Mouse (Mus musculus): ENCODE results near the gene Pgap3. TPM values are rescaled to one million over a fixed set of nuclear protein-coding genes. Genes with fewer than 3 reads are reported as not detected.

Gene Pgap3
- polyA plus RNA-seq, 1 experiment from 2014 or later, result 17.6 TPM

DNA sequence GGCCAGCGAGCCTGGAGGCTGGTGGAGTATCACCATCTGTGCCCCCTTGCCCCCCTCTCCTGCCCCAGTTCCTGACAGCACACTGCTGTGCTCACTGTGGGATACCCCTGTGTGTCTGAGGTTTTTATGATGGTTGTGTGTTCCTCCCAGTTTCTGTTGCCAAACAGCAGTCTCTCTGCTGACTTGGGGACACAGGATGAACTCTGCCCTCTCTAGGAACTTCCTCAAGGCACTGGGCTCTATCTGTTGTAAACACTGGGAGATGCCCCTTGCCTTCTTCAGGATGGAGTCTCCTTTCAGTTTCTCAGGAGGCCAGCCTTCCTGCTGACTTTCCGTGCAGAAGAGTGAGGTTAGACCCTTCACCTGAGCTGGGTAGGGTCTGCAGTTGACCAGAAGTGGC is 13.9 kb upstream of the Pgap3 start:
- no peaks in the 10 kb centered on the region for H3K27me3 ChIP-seq (ENCODE audit: insufficient read depth, low read length)
- H3K4me2 ChIP-seq (replicated peaks; ENCODE audit: low read depth, low read length), result peak overlapping the region; percentile 82
- peaks cover 70% of the 10 kb centered on the region for H3K4me1 ChIP-seq (ENCODE audit: insufficient read depth, low read length)
- H3K4me3 ChIP-seq (ENCODE audit: low read length), result peak overlapping the region; percentile 98
- 40% methylated on average over 2 of the region's 2 CpGs for WGBS
- H3K36me3 ChIP-seq (ENCODE audit: insufficient read depth, low read length), result no peaks in the 10 kb centered on the region
- H3K9me3 ChIP-seq (ENCODE audit: low read length), result no peaks in the 10 kb centered on the region
- peak overlapping the region; percentile 97 for H3K9ac ChIP-seq (replicated peaks; ENCODE audit: low read length)
- ATAC-seq (ENCODE audit: low FRiP score, low TSS enrichment), result no peak
- no peak overlapping the region for H3K27ac ChIP-seq (ENCODE audit: low read length)

DNA sequence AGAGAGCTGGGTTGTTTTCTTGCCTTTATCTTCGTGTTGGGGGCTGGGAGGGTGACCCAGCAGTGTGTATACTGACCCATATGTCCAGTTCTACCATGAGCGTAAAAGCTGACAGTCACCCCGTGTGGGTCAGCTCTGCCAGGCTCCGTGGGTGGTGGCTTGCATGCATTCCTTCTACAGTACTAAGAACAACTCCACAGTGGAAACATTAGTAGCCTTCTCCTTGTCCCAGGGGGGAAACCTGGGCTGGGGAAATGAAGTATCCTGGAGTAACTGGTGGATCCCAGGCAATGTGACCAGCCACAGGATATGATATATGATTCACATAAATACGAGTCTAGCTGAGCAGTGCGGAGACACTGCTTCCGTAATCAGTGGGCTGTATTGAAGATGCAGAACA is 13.4 kb upstream of the Pgap3 start:
- H3K27me3 ChIP-seq (ENCODE audit: insufficient read depth, low read length), result no peaks in the 10 kb centered on the region
- H3K36me3 ChIP-seq (ENCODE audit: insufficient read depth, low read length), result no peaks in the 10 kb centered on the region
- H3K27ac ChIP-seq (ENCODE audit: low read length), result peak overlapping the region; percentile 28
- ATAC-seq (ENCODE audit: low FRiP score, low TSS enrichment), result no peak
- H3K9me3 ChIP-seq (ENCODE audit: low read length), result no peaks in the 10 kb centered on the region
- H3K9ac ChIP-seq (replicated peaks; ENCODE audit: low read length), result peak overlapping the region; percentile 97
- H3K4me2 ChIP-seq (replicated peaks; ENCODE audit: low read depth, low read length), result peak overlapping the region; percentile 82
- H3K4me1 ChIP-seq (ENCODE audit: insufficient read depth, low read length), result peaks cover 70% of the 10 kb centered on the region
- WGBS, result 9% methylated on average over 7 of the region's 7 CpGs
- H3K4me3 ChIP-seq (ENCODE audit: low read length), result peak overlapping the region; percentile 98

DNA sequence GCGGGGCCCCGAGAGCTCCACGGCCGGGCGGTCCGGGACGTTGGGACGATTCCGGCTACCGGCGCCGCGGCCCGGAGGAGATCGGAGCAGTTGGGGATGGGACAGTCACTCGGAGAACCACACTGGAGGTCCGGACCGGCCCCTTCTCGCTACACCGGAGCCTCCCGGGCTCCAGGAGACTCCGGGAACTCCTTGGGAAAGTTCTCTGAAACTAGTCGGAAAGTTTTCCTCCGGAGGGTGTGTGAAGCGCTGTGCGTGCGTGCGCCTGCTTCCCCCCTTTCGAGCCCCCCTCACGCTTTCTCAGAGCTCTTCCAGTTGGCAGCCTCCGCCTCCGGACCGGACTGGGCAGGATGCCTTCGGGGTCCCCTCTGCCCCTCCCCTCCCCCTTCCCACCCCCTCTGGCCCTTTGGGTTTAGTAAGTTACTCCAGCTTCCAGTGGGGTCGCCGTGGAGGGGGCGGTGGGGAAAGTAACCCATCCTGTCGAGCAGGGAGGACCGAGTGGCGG is 12.6 kb upstream of the Pgap3 start:
- peak; percentile 36 for ATAC-seq (ENCODE audit: low FRiP score, low TSS enrichment)
- peak overlapping the region; percentile 98 for H3K4me3 ChIP-seq (ENCODE audit: low read length)
- peaks cover 65% of the 10 kb centered on the region for H3K4me1 ChIP-seq (ENCODE audit: insufficient read depth, low read length)
- H3K36me3 ChIP-seq (ENCODE audit: insufficient read depth, low read length), result no peaks in the 10 kb centered on the region
- under 1% methylated on average over 40 of the region's 40 CpGs for WGBS
- H3K4me2 ChIP-seq (replicated peaks; ENCODE audit: low read depth, low read length), result peak overlapping the region; percentile 82
- peak overlapping the region; percentile 97 for H3K9ac ChIP-seq (replicated peaks; ENCODE audit: low read length)
- no peaks in the 10 kb centered on the region for H3K27me3 ChIP-seq (ENCODE audit: insufficient read depth, low read length)
- peak overlapping the region; percentile 98 for H3K27ac ChIP-seq (ENCODE audit: low read length)
- H3K9me3 ChIP-seq (ENCODE audit: low read length), result no peaks in the 10 kb centered on the region

DNA sequence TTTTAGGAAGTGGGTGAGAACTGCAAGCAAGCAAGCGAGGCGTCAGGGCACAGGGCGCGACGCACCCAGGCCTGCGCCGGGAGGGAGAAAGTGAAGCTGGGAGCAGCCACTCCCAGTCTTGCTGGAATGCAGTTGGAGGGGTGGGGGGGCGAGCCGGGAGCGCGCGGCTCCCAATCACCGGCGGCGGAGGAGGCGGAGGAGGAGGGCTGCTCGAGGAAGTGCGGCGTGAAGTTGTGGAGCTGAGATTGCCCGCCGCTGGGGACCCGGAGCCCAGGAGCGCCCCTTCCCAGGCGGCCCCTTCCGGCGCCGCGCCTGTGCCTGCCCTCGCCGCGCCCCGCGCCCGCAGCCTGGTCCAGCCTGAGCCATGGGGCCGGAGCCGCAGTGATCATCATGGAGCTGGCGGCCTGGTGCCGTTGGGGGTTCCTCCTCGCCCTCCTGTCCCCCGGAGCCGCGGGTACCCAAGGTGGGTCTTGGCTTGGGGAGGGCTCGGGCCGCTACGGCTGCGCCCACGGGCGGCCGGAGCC is 12.0 kb upstream of the Pgap3 start, which contains the start of gene Erbb2:
Gene Erbb2, plus strand, starts transcription at position 198 of the 524 bp plus-strand sequence.
- Histone ChIP-seq H3K27me3 (ENCODE audit: insufficient read depth, low read length) (no peaks in the 10 kb centered on the region), H3K4me3 (ENCODE audit: low read length) (peak within 1 kb of the TSS; percentile 98), H3K9me3 (ENCODE audit: low read length) (no peaks in the 10 kb centered on the region), H3K27ac (ENCODE audit: low read length) (peak within 1 kb of the TSS; percentile 98), H3K4me1 (ENCODE audit: insufficient read depth, low read length) (peaks cover 62% of the 10 kb centered on the region), H3K9ac (replicated peaks; ENCODE audit: low read length) (peak within 1 kb of the TSS; percentile 97), H3K36me3 (ENCODE audit: insufficient read depth, low read length) (no peaks in the 10 kb centered on the region), H3K4me2 (replicated peaks; ENCODE audit: low read depth, low read length) (peak within 1 kb of the TSS; percentile 82)
- 1% methylated on average over 38 of the region's 49 CpGs for WGBS
- peak; percentile 87 for ATAC-seq (ENCODE audit: low FRiP score, low TSS enrichment)

DNA sequence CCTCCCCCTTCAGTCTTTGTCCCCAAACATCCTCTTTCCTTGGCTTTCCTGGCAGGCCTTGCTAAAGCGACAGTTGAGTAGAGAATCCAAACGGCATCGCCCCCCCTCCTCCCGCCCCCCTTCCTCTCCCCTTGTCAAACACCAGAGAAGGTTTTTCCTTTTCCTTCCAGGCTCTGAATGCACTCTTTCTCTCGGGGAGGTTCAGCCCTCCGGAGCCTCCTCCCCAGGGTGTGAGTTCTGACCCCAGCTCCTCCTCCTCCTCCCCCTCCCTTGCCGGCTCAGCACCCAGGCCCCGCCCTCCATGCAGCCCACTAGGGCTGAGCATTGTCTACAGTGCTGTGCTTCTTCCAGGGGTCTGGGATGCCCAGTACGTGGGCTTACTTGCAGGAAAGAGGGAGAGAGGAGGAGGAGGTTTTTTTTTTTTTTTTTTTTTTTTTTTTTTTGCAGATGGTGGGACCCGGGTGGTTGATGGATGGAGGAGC is 9.1 kb upstream of the Pgap3 start:
- peak overlapping the region; percentile 15 for H3K4me3 ChIP-seq (ENCODE audit: low read length)

DNA sequence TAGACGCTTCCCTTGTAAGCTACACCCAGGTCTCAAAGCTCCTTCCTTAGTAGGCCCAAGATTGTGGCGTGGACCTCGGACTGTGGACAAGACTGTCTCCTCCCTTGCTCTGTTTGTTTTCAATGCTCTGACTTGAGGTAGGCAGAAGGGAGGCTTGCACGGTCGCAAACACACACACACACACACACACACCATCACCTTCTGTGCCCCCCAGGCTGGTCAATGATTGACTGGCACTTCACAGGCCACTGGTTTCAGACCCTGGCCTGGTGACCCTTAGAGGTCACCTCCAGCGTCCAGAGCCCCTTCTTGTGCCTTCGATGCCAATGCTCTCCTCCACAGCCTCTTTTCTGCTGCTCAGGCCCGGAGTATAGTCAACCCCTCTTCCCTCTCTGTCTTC is 8.6 kb upstream of the Pgap3 start:
- Histone ChIP-seq H3K4me3 (ENCODE audit: low read length) (peak overlapping the region; percentile 15), H3K9me3 (ENCODE audit: low read length) (no peaks in the 10 kb centered on the region), H3K36me3 (ENCODE audit: insufficient read depth, low read length) (no peaks in the 10 kb centered on the region), H3K27ac (ENCODE audit: low read length) (peak overlapping the region; percentile 94), H3K9ac (replicated peaks; ENCODE audit: low read length) (peak overlapping the region; percentile 55), H3K4me2 (replicated peaks; ENCODE audit: low read depth, low read length) (peak overlapping the region; percentile 50), H3K27me3 (ENCODE audit: insufficient read depth, low read length) (no peaks in the 10 kb centered on the region), H3K4me1 (ENCODE audit: insufficient read depth, low read length) (peaks cover 33% of the 10 kb centered on the region)
- WGBS, result 28% methylated on average over 8 of the region's 8 CpGs
- peak; percentile 69 for ATAC-seq (ENCODE audit: low FRiP score, low TSS enrichment)

More for the DNA sequence above, 9.1 kb upstream of the Pgap3 start:
- peaks cover 38% of the 10 kb centered on the region for H3K4me1 ChIP-seq (ENCODE audit: insufficient read depth, low read length)
- peak overlapping the region; percentile 50 for H3K4me2 ChIP-seq (replicated peaks; ENCODE audit: low read depth, low read length)
- peak overlapping the region; percentile 55 for H3K9ac ChIP-seq (replicated peaks; ENCODE audit: low read length)
- H3K27ac ChIP-seq (ENCODE audit: low read length), result peak overlapping the region; percentile 94
- H3K36me3 ChIP-seq (ENCODE audit: insufficient read depth, low read length), result no peaks in the 10 kb centered on the region
- peak; percentile 71 for ATAC-seq (ENCODE audit: low FRiP score, low TSS enrichment)
- no peaks in the 10 kb centered on the region for H3K27me3 ChIP-seq (ENCODE audit: insufficient read depth, low read length)
- no peaks in the 10 kb centered on the region for H3K9me3 ChIP-seq (ENCODE audit: low read length)
- 0% methylated on average over 10 of the region's 10 CpGs for WGBS

DNA sequence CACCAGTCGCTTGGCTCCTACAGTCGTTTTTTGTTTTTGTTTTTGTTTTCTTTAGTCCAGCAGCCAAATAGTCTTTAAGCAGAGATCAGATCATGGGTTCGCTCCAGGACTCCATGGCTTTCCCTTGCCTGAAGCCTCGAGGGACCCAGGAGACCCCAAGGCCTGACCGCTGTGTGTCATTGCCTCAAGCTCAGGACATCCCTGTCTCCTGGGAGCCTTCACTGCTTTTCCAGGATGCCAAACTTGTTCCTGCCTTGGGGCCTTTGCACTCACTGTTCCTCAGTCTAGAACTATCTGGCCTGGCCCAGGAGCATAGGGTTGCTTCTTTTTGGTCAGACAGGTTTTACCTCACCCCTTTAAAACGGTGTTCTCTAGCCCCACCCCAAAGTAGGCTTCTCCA is 6.3 kb upstream of the Pgap3 start:
- no peaks in the 10 kb centered on the region for H3K9me3 ChIP-seq (ENCODE audit: low read length)

DNA sequence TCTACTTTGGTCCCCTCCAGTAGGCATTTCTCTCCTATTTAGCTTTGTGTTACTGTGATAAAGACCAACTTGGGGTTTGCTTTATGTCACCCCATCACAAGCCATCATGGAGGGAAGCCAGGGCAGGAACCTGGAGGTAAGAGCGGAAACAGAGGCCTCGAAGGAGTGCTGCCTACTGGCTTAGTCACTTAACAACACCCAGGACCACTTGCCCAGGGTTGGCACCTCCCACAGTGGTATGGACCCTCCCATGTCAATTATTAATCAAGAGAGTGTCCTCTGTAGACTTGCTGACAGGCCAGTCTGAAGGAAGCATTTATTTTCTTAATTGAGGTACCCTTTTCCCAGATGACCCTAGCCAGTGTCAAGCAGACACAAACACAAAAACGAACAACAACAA is 526 bp upstream of the Pgap3 start:
- Histone ChIP-seq H3K4me1 (ENCODE audit: insufficient read depth, low read length) (peaks cover 13% of the 10 kb centered on the region; the same call in 1 of the 2 replicates), H3K27ac (ENCODE audit: low read length) (peak overlapping the region; percentile 99), H3K9ac (replicated peaks; ENCODE audit: low read length) (peak overlapping the region; percentile 83), H3K4me3 (ENCODE audit: low read length) (peak overlapping the region; percentile 71), H3K4me2 (replicated peaks; ENCODE audit: low read depth, low read length) (peak overlapping the region; percentile 82), H3K36me3 (ENCODE audit: insufficient read depth, low read length) (no peaks in the 10 kb centered on the region), H3K27me3 (ENCODE audit: insufficient read depth, low read length) (no peaks in the 10 kb centered on the region), H3K9me3 (ENCODE audit: low read length) (no peaks in the 10 kb centered on the region)
- 33% methylated on average over 3 of the region's 3 CpGs for WGBS
- peak; percentile 79; the same call in 1 of the 2 replicates for ATAC-seq (ENCODE audit: low FRiP score, low TSS enrichment)

More for the DNA sequence above, 6.3 kb upstream of the Pgap3 start:
- no peak overlapping the region for H3K4me2 ChIP-seq (replicated peaks; ENCODE audit: low read depth, low read length)
- H3K27me3 ChIP-seq (ENCODE audit: insufficient read depth, low read length), result no peaks in the 10 kb centered on the region
- no peak overlapping the region for H3K9ac ChIP-seq (replicated peaks; ENCODE audit: low read length)
- no peak overlapping the region for H3K4me3 ChIP-seq (ENCODE audit: low read length)
- no peak overlapping the region for H3K27ac ChIP-seq (ENCODE audit: low read length)
- 61% methylated on average over 6 of the region's 6 CpGs for WGBS
- no peaks in the 10 kb centered on the region for H3K36me3 ChIP-seq (ENCODE audit: insufficient read depth, low read length)
- ATAC-seq (ENCODE audit: low FRiP score, low TSS enrichment), result no peak
- peaks cover 22% of the 10 kb centered on the region for H3K4me1 ChIP-seq (ENCODE audit: insufficient read depth, low read length)

DNA sequence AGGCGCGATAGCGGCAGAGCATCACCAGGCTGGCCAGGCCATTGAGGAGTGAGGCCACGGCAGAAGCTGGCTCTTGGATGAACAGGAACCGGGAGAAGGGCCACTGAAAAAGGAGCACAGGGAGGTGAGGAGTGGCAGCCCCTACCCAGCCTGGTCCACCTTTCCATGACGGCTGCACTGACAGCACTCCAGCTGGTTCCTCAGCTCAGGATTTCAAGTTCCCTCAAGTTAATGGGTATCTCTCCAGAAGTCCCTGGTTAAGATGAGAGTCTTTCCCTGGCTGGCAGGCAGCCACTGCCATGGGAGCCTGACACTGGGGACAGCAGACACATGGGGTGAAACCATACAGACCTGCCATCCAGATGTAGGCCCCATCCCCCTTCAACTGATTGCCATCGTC is 2.3 kb downstream of the Pgap3 start:
- no peaks in the 10 kb centered on the region for H3K36me3 ChIP-seq (ENCODE audit: insufficient read depth, low read length)
- no peaks in the 10 kb centered on the region for H3K27me3 ChIP-seq (ENCODE audit: insufficient read depth, low read length)
- H3K4me1 ChIP-seq (ENCODE audit: insufficient read depth, low read length), result peaks cover 36% of the 10 kb centered on the region
- H3K9ac ChIP-seq (replicated peaks; ENCODE audit: low read length), result no peak overlapping the region
- 92% methylated on average over 7 of the region's 7 CpGs for WGBS
- H3K4me2 ChIP-seq (replicated peaks; ENCODE audit: low read depth, low read length), result no peak overlapping the region
- no peaks in the 10 kb centered on the region for H3K9me3 ChIP-seq (ENCODE audit: low read length)
- H3K4me3 ChIP-seq (ENCODE audit: low read length), result no peak overlapping the region
- H3K27ac ChIP-seq (ENCODE audit: low read length), result no peak overlapping the region
- no peak for ATAC-seq (ENCODE audit: low FRiP score, low TSS enrichment)

DNA sequence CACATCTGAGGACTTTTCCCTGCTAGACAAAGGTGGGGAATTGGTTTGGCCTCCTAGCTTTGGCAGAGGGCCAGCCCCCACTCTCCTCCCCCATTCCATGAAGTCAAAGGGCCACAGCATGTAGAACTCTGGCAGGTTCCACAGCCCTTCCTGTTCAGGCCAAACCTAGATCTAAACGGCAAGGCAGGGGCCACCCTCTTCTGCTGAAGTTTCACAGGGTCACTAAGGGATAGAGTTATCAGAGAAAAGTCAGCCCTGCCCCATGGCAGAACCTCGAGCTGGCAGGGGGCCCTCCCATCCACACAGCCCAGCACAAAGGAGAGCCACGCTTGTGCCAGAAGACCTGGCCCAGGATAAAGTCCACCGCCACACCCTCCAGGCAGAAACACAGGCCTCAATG is 5.2 kb downstream of the Pgap3 start:
- Histone ChIP-seq H3K27ac (ENCODE audit: low read length) (peak overlapping the region; percentile 75), H3K27me3 (ENCODE audit: insufficient read depth, low read length) (no peaks in the 10 kb centered on the region), H3K9ac (replicated peaks; ENCODE audit: low read length) (0 out of 2 replicates have a peak overlapping the region, but pooled peaks have one; percentile 40), H3K4me3 (ENCODE audit: low read length) (no peak overlapping the region), H3K4me2 (replicated peaks; ENCODE audit: low read depth, low read length) (no peak overlapping the region), H3K36me3 (ENCODE audit: insufficient read depth, low read length) (no peaks in the 10 kb centered on the region), H3K9me3 (ENCODE audit: low read length) (no peaks in the 10 kb centered on the region), H3K4me1 (ENCODE audit: insufficient read depth, low read length) (peaks cover 43% of the 10 kb centered on the region)
- 38% methylated on average over 4 of the region's 4 CpGs for WGBS
- ATAC-seq (ENCODE audit: low FRiP score, low TSS enrichment), result no peak
